In genomic region chr8:11382933-11383332, GRCm38 (mm10) we compare ENCODE assay signal across 9 mouse cellular contexts.
DNase-seq lines count a peak whose midpoint lies in the region; ATAC-seq lines count a peak whose summit lies in the region.
"Had no signal": no experiment of that assay in that cellular context is flagged by ENCODE, and none has a peak within 500 bp of the region (broad histone marks: within the 10 kb centered on the region; RNA-seq: fewer than 3 reads in every experiment).

No protein-coding gene starts in this region.

- 52% methylated on average over 3 of the region's 3 CpGs for WGBS in intestine, embryonic 16.5 days

- ATAC-seq in frontal cortex, adult (ENCODE audit: low TSS enrichment), result peak; percentile 55
- no peak; the same call in 1 of the 2 replicates for ATAC-seq in intestine, embryonic 16.5 days

- peaks cover 18% of the 10 kb centered on the region; the same call in 1 of the 2 replicates for H3K4me1 ChIP-seq in intestine, embryonic 16.5 days (ENCODE audit: control insufficient read depth, insufficient read depth, low read length)

- H3K4me2 ChIP-seq in intestine, embryonic 16.5 days (ENCODE audit: low read depth, low read length), result no peak overlapping the region
- H3K4me2 ChIP-seq: limb, embryonic 12.5 days had no signal

- no peaks in the 10 kb centered on the region for H3K27me3 ChIP-seq in intestine, embryonic 16.5 days (replicated peaks; ENCODE audit: control insufficient read depth, insufficient read depth, low read length)
- H3K27me3 ChIP-seq: limb, embryonic 12.5 days had no signal

- peak overlapping the region; percentile 66; the same call in 1 of the 2 replicates for H3K27ac ChIP-seq in intestine, embryonic 16.5 days (ENCODE audit: low read length)

- H3K4me3 ChIP-seq in intestine, embryonic 16.5 days (ENCODE audit: low read length), result no peak overlapping the region
- H3K4me3 ChIP-seq: limb, embryonic 12.5 days had no signal

- H3K9ac ChIP-seq in intestine, embryonic 16.5 days (ENCODE audit: low read depth, low read length), result no peak overlapping the region
- H3K9ac ChIP-seq: limb, embryonic 12.5 days had no signal

- no peak for DNase-seq in frontal cortex, postnatal 25 days (ENCODE audit: low spot score in 2 of 2)
- peak; percentile 34 for DNase-seq in layer of hippocampus, adult 9-11 months
- no peak for DNase-seq in layer of hippocampus, adult 11-12 months (ENCODE audit: low spot score)
- DNase-seq in brain, adult 2 months (ENCODE audit: low read depth, low spot score), result peak; percentile 68
- DNase-seq in spleen, postnatal 4 days (ENCODE audit: low spot score in 2 of 2), result no peak
- no peak for DNase-seq in urinary bladder, adult 2 months (ENCODE audit: low spot score)

- no peaks in the 10 kb centered on the region for H3K36me3 ChIP-seq in intestine, embryonic 16.5 days (ENCODE audit: control insufficient read depth, insufficient read depth, low read length)
- H3K36me3 ChIP-seq: limb, embryonic 12.5 days had no signal

- H3K9me3 ChIP-seq in intestine, embryonic 16.5 days (ENCODE audit: control insufficient read depth, low read length), result no peaks in the 10 kb centered on the region
- H3K9me3 ChIP-seq: limb, embryonic 12.5 days had no signal

Comparison
In these comparisons a context has a peak if more than half of its experiments do, and no peak if none do; other contexts are left out.
1. DNase-seq: peak in layer of hippocampus, adult 9-11 months (single experiment) and brain, adult 2 months (single experiment); none in frontal cortex, postnatal 25 days (0 of 2), layer of hippocampus, adult 11-12 months (single experiment), spleen, postnatal 4 days (0 of 2) and urinary bladder, adult 2 months (single experiment).